Mouse (Mus musculus) lung, postnatal 0 days (tissue): ENCODE measurements around the gene Olfr1242.

Experiments
- CTCF ChIP-seq: IDR thresholded peaks from 2 replicates; pipeline ENCODE4 v1.5.1; 2016; ENCODE audit warnings: antibody characterized with exemption, mild to moderate bottlenecking
- EP300 ChIP-seq: IDR thresholded peaks from 2 replicates; pipeline ENCODE4 v1.6.1; 2016; ENCODE audit warnings: antibody characterized with exemption, mild to moderate bottlenecking, control low read depth

DNA sequence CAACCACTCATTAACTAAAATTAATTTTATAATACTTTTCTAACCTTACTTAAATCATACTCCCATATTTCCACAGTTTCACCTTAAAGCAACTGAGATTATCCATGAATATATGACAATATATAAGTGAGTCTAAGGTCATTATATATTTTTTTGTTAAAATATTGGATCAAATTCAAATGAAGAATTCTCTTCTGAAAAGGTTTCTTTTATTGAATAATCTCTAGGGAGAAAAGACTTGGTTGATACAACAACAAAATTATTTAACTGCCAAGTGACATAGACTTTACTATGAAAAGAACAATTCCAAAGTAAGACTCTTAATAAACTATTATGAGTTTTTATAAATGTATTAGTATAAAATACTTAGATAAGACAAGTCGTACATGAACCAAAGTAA lies 33.3 kb upstream of the Olfr1242 start, which contains the start of gene Olfr1243:
- TF ChIP-seq EP300 (no peak), CTCF (no peak)
